Mouse (Mus musculus) forebrain, postnatal 0 days (tissue): ENCODE measurements around the gene Fzd2. TPM values are rescaled to one million over a fixed set of nuclear protein-coding genes. Genes with fewer than 3 reads are reported as not detected.

Experiments used
- ATAC-seq: fragments of 200-750 bp; cut with Nextera tagmentation; 2 replicates; pipeline ENCODE4 v1.8.0; 2017; ENCODE audit warnings: mild to moderate bottlenecking, moderate library complexity
- DNase-seq: peaks from one replicate; pipeline ENCODE4 v3.0.0-alpha.2; 2015
- H3K27ac ChIP-seq: fragments of 300-500 bp; sonication (generic); 2 replicates; pipeline ENCODE4 v1.5.1; 2014; ENCODE audit warnings: low read depth, mild to moderate bottlenecking, antibody characterized with exemption, low read length, moderate library complexity, mixed read lengths
- H3K27me3 ChIP-seq: fragments of 300-500 bp; sonication (generic); 2 replicates; pipeline ENCODE4 v1.6.1; 2014; ENCODE audit warnings: mild to moderate bottlenecking, low read length, mixed read lengths; ENCODE audit not compliant: insufficient read depth
- H3K36me3 ChIP-seq: fragments of 300-500 bp; sonication (generic); 2 replicates; pipeline ENCODE4 v1.6.1; 2014; ENCODE audit warnings: mild to moderate bottlenecking, moderate library complexity; ENCODE audit not compliant: insufficient read depth
- H3K4me1 ChIP-seq: fragments of 300-500 bp; sonication (generic); 2 replicates; pipeline ENCODE4 v1.6.1; 2014; ENCODE audit warnings: antibody characterized with exemption; ENCODE audit not compliant: insufficient read depth
- H3K4me2 ChIP-seq: fragments of 300-500 bp; sonication (generic); 2 replicates; pipeline ENCODE4 v1.6.1; 2014; ENCODE audit warnings: low read depth, mild to moderate bottlenecking, moderate library complexity
- H3K4me3 ChIP-seq: fragments of 300-500 bp; sonication (generic); 2 replicates; pipeline ENCODE4 v1.5.1; 2014; ENCODE audit warnings: low read depth, low read length, mixed read lengths
- H3K9ac ChIP-seq: fragments of 300-500 bp; sonication (generic); 2 replicates; pipeline ENCODE4 v1.6.1; 2014; ENCODE audit warnings: mild to moderate bottlenecking
- H3K9me3 ChIP-seq: fragments of 300-500 bp; sonication (generic); 2 replicates; pipeline ENCODE4 v1.6.1; 2016; ENCODE audit warnings: low read length
- CTCF ChIP-seq: sonication (generic); IDR thresholded peaks from 2 replicates; pipeline ENCODE4 v1.5.1; 2016; ENCODE audit warnings: antibody characterized with exemption, control low read depth, low read depth
- WGBS: fragments of 180-500 bp; shearing (Covaris S2); extraction: QIAGEN DNeasy Blood & Tissue Kit; methylation state at CpG from one replicate; pipeline ENCODE4 v1.1.7; 2014; 5-methylcytosine and 5-hydroxymethylcytosine counted together
- polyA plus RNA-seq: library from polyadenylated mRNA; unstranded; fragments of >200 nt; fragmentation: Nextera tagmentation; extraction: Ambion mirVana; gene quantifications from 2 replicates; pipeline ENCODE4 v1.2.1, GENCODE M21; 2015
- total RNA-seq: library from RNA; depleted of rRNA; stranded (reverse); fragments of >200 nt; gene quantifications from 2 replicates; pipeline ENCODE4 v1.2.3, GENCODE M21; 2014

Fzd2 gene
- total and polyA plus RNA-seq, 2 experiments from 2014 or later, result 4.6 to 15.2 TPM

DNA sequence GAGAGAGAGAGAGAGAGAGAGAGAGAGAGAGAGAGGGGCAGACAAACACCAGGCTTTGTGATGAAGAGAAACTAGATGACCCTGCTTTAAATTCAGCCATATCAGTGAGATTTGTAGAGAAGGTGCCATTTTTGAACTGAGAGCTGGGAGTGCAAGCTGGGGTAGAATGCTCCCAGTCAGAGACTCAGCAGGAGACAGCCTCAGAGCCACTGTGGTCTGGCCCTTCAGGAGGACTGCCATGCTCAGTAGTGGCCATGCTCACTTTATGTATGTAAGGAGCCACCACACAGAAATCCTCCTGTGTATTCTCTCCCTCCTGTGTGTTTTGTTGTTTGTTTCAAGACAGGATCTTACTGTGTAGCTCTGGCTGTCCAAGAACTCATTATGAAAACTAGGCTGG, 38.5 kb upstream of the Fzd2 start:
- Histone ChIP-seq H3K27ac (no peak overlapping the region), H3K9ac (no peak overlapping the region), H3K4me1 (no peaks in the 10 kb centered on the region), H3K36me3 (no peaks in the 10 kb centered on the region), H3K4me2 (no peak overlapping the region), H3K4me3 (no peak overlapping the region), H3K27me3 (no peaks in the 10 kb centered on the region), H3K9me3 (no peaks in the 10 kb centered on the region)
- ATAC-seq, result no peak
- no peak for DNase-seq
- TF ChIP-seq CTCF, result no peak

DNA sequence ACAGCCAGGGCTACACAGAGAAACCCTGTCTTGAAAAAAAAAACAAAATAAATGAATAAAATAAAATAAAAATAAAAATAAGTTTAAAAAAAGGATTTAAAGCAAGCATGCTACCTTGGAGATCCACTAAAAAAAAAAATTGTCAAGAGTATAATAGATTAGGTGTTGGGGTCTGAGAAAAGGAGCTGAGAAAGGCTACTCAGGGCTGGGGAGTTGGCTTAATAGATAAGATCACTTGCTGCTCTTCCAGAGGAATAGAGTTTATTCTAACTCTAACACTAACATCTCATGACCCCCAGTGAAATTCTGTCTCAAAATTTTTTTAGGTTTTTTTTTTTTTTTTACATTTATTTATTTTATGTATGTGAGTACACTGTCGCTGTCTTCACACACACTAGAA, 37.9 kb upstream of the Fzd2 start:
- Histone ChIP-seq H3K4me3 (no peak overlapping the region), H3K27ac (no peak overlapping the region), H3K36me3 (no peaks in the 10 kb centered on the region), H3K4me1 (no peaks in the 10 kb centered on the region), H3K27me3 (no peaks in the 10 kb centered on the region), H3K9me3 (no peaks in the 10 kb centered on the region), H3K9ac (no peak overlapping the region), H3K4me2 (no peak overlapping the region)
- WGBS, result 82% methylated on average over 1 of the region's 1 CpGs
- no peak for TF ChIP-seq CTCF
- DNase-seq, result no peak
- no peak for ATAC-seq

DNA sequence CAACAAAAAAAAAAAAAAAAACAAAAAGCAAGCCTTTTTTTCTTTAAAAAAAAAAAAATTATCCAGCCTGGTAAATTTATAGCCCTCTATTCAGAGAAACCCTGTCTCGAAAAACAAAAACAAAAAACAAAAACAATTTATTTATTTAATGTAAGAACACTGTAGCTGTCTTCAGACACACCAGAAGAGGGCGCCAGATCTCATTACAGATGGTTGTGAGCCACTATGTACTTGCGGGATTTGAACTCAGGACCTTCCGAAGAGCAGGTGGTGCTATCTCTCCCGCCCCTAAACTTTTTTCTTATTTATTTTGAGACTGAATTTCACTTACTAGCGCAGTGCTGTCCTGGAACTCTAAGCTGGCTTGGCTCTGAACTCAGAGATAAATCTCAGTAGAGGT, 37.0 kb upstream of the Fzd2 start:
- H3K9me3 ChIP-seq, result no peaks in the 10 kb centered on the region
- H3K36me3 ChIP-seq, result no peaks in the 10 kb centered on the region
- ATAC-seq, result no peak
- no peak overlapping the region for H3K27ac ChIP-seq
- H3K9ac ChIP-seq, result no peak overlapping the region
- no peaks in the 10 kb centered on the region for H3K27me3 ChIP-seq
- H3K4me3 ChIP-seq, result no peak overlapping the region
- H3K4me2 ChIP-seq, result no peak overlapping the region
- WGBS, result 92% methylated on average over 6 of the region's 6 CpGs
- no peak for TF ChIP-seq CTCF
- no peaks in the 10 kb centered on the region for H3K4me1 ChIP-seq
- DNase-seq, result no peak

DNA sequence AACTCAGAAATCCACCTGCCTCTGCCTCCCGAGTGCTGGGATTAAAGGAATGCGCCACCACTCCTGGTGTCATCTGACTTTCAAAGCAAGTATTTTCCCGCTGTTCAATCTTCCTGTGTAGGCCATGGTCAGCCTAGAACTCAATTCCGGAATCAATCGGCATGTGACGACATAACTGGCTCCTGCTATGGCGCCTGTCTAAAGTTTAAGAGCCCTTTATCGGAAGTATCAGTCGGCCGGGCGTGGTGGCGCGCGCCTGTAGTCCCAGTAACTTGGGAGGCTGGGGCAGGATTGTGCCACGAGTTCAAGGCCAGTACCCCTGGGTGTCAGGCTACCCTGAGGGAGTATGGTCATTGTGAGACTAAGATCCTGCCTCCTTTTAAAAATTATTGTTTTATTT, 36.5 kb upstream of the Fzd2 start:
- Histone ChIP-seq H3K36me3 (no peaks in the 10 kb centered on the region), H3K4me2 (no peak overlapping the region), H3K27me3 (no peaks in the 10 kb centered on the region), H3K27ac (no peak overlapping the region), H3K4me3 (no peak overlapping the region), H3K4me1 (no peaks in the 10 kb centered on the region), H3K9ac (no peak overlapping the region), H3K9me3 (no peaks in the 10 kb centered on the region)
- WGBS, result 97% methylated on average over 15 of the region's 15 CpGs
- no peak for ATAC-seq
- no peak for DNase-seq
- TF ChIP-seq CTCF, result no peak

DNA sequence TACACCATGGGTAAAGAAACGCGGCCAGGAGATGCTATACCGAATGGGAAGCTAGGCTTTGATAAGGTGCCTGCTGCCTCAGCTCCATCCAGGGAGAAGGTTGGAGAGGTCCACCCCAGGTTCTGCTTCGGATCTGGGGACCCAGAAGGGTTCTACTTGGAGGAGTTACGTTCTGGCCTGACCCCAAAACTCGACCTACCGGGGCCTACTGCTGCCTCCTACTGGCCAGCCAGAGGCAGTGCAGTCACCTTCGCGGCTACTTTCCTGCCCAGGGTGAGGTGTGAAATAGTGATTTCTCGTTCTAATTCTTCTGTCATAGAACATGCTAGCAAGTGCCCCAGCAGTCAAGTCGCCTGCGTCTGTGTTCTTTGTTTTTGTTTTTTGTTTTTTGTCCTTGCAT, 36.0 kb upstream of the Fzd2 start:
- no peak overlapping the region for H3K9ac ChIP-seq
- DNase-seq, result no peak
- no peaks in the 10 kb centered on the region for H3K27me3 ChIP-seq
- peak; percentile 32; the same call in 1 of the 2 replicates for TF ChIP-seq CTCF
- no peak overlapping the region for H3K4me2 ChIP-seq
- H3K27ac ChIP-seq, result no peak overlapping the region
- H3K4me1 ChIP-seq, result no peaks in the 10 kb centered on the region
- H3K4me3 ChIP-seq, result no peak overlapping the region
- ATAC-seq, result no peak
- no peaks in the 10 kb centered on the region for H3K9me3 ChIP-seq
- WGBS, result 85% methylated on average over 12 of the region's 12 CpGs
- no peaks in the 10 kb centered on the region for H3K36me3 ChIP-seq

DNA sequence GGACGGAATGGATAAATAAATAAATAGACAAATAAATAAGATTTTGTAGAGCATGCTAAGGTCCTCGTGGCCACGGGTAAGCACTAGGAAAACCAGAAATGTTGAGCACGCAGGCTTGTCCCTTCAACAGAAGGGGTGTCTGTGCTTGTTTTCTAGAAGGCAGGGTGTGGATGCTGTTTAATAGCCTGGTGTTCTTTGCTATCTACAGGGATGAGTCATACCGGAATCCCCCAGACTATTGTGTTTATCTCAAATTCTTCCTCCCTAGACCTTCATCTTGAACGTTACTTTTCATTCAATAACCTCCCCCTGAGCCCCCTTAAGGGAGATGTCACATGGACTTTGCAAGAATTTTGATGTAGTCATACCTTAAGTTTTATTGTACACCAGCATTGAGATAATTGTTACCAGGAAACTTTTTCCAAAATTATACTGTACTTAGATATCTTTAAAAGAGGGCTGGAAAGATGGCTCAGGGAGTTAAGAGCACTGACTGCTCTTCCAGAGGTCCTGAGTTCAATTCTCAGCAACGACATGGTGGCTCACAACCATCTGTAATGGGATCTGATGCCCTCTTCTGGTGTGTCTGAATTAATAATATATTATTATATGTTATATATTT, 35.3 kb upstream of the Fzd2 start:
- ATAC-seq, result no peak
- H3K36me3 ChIP-seq, result no peaks in the 10 kb centered on the region
- no peaks in the 10 kb centered on the region for H3K27me3 ChIP-seq
- H3K27ac ChIP-seq, result no peak overlapping the region
- H3K4me2 ChIP-seq, result no peak overlapping the region
- no peaks in the 10 kb centered on the region for H3K9me3 ChIP-seq
- H3K4me3 ChIP-seq, result no peak overlapping the region
- no peak overlapping the region for H3K9ac ChIP-seq
- no peak for TF ChIP-seq CTCF
- no peaks in the 10 kb centered on the region for H3K4me1 ChIP-seq
- WGBS, result 84% methylated on average over 7 of the region's 7 CpGs
- no peak for DNase-seq

DNA sequence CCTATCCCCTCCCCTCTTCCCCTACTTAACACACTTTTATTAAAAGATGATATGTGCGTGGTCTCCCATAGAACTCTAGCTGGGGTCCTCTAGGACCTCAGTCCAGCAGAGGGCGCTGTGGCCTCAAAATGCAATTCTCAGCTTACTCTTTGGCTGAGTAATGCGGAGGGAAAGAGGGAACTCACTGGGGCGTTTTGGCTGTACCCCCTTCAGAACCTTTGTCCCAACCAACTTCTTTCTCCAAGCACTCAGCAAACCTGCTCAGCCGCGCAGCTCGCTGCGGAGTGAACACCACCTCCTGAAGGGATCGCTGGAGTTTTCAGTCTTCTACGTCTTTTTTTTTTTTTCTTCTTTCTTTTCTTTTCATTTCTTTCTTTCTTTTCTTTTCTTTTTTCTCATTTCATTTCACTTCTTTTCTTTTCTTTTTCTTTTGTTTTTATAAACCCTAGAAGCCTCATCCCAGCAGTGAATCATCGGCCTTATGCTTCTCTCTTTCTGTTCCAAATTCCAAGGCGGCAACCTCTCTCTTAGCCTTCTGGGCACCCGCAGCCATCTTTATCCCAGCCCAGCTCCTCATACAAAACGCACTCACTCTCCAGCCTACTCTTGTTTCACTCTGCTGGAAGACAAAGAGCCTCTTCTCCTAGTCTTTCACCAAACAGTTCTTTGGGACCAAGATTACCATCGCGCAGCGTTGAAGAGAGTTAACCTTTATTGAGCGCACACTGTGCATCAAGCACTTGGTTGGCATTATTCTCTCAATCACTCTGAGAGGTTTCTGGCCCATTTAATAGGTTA, 31.1 kb upstream of the Fzd2 start:
- peak overlapping the region; percentile 34; the same call in 1 of the 2 replicates for H3K9ac ChIP-seq
- peak overlapping the region; percentile 37 for H3K4me3 ChIP-seq
- H3K9me3 ChIP-seq, result no peaks in the 10 kb centered on the region
- ATAC-seq (peak; percentile 78), DNase-seq (peak; percentile 94)
- peak overlapping the region; percentile 60 for H3K4me2 ChIP-seq
- H3K36me3 ChIP-seq, result no peaks in the 10 kb centered on the region
- WGBS, result 4% methylated on average over 18 of the region's 18 CpGs
- no peak overlapping the region for H3K27ac ChIP-seq
- peak; percentile 94 for TF ChIP-seq CTCF
- H3K27me3 ChIP-seq, result no peaks in the 10 kb centered on the region
- no peaks in the 10 kb centered on the region for H3K4me1 ChIP-seq
